Mouse (Mus musculus) monocyte, adult 59 days (primary cell): ENCODE results near the gene Bach1. TPM values are rescaled to one million over a fixed set of nuclear protein-coding genes. Genes with fewer than 3 reads are reported as not detected.

Experiments used
- total RNA-seq, 2 experiments: library from RNA; stranded (reverse); gene quantifications; one replicate each; pipeline ENCODE4 v1.2.4; 2023

Bach1 gene
- total RNA-seq = 100 to 1,000 TPM; 211 to 222 TPM

DNA sequence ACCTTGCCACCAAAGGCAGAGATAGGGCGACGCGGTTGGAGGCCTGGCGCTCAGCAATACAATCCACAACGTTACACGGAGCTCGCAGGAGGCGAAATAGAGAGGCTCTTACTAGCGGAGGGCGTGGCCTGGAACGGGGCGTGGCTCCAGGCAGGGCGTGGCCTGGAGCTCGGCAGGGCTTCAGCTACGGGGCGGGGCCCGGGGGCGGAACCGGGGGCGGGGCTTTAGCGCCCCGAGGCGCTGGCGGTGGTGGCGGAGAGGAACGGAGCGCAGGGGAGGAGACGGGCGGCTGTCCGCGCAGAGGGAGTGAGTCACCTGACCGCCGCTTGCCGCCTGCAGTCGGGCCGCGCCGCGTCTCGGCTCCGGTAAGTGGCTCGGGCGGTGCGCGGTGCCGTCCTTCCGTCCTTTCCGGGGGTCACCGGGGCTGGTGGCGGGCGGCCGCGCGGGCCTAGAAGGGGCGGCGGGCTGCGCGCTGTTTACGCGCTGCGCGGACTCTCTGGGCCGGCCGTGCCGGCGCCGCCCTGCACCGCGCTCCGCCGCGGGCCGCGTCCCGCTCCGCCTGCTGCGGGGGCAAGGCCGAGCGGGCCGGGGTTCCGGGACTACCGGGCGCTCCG lies at the start of gene Bach1:
Gene Bach1 (plus strand): TSS at position 254 of the 614 bp plus-strand sequence.

Other genes starting within 250 kb of the Bach1 start
- 10 to 100 TPM; 92.6 to 98.7 TPM for gene Usp16, start 244.2 kb upstream of the Bach1 start, total RNA-seq
- gene Cct8, start 203.1 kb upstream of the Bach1 start, total RNA-seq = 100 to 1,000 TPM; 121 to 128 TPM
- gene Map3k7cl, start 145.6 kb upstream of the Bach1 start, total RNA-seq = not detected